Mouse (Mus musculus) CH12.LX (cell line): ENCODE measurements around the gene Mrps35. TPM values are rescaled to one million over a fixed set of nuclear protein-coding genes. Genes with fewer than 3 reads are reported as not detected.
A peak's percentile ranks its signal among the peaks of the same experiment; 100 is the strongest.

ENCODE experiments used
- DNase-seq: peaks from one replicate; pipeline ENCODE4 v3.0.0-alpha.2; 2013; ENCODE audit errors: extremely low read depth
- H3K27ac ChIP-seq: 2 replicates; pipeline ENCODE4 v1.5.1; 2012; ENCODE audit warnings: low read depth, mild to moderate bottlenecking, control low read depth, moderate library complexity; ENCODE audit not compliant: insufficient read depth
- H3K27me3 ChIP-seq: replicated peaks from 2 replicates; pipeline ENCODE3; 2012; ENCODE audit warnings: inconsistent platforms
- H3K36me3 ChIP-seq, 2 experiments: replicated peaks in 1 of 2; 2 replicates each; pipeline versions ENCODE3 to v1.6.1; 2012; ENCODE audit warnings: inconsistent platforms in 1 of 2, low read length in 1 of 2, mild to moderate bottlenecking in 1 of 2, mixed read lengths in 1 of 2, moderate library complexity in 1 of 2; ENCODE audit not compliant: control insufficient read depth in 1 of 2, insufficient read depth in 1 of 2
- H3K4me1 ChIP-seq, 2 experiments: 2 replicates each; pipeline ENCODE4 v1.6.1; 2012; ENCODE audit warnings: inconsistent platforms in 1 of 2, moderate library complexity in 1 of 2; ENCODE audit not compliant: insufficient read depth in 2 of 2, control insufficient read depth in 1 of 2
- H3K4me2 ChIP-seq: 2 replicates; pipeline ENCODE4 v1.6.1; 2012; ENCODE audit warnings: low read depth, mild to moderate bottlenecking, control low read depth; ENCODE audit not compliant: poor library complexity, insufficient read depth, severe bottlenecking
- H3K4me3 ChIP-seq, 3 experiments: fragments of 150-350 bp in 1 of 3; sonication (generic) in 1 of 3; replicated peaks in 1 of 3; 2 replicates each; pipeline versions ENCODE3 to v1.5.1; 2011 to 2012; ENCODE audit warnings: low read depth in 2 of 3, low read length in 2 of 3, mild to moderate bottlenecking in 2 of 3, moderate library complexity in 2 of 3, control low read depth in 1 of 3, improper control_type of control experiment in 1 of 3, inconsistent platforms in 1 of 3, mixed read lengths in 1 of 3; ENCODE audit not compliant: poor library complexity in 1 of 3
- H3K79me2 ChIP-seq: replicated peaks from 2 replicates; pipeline ENCODE4 v1.6.1; 2012; ENCODE audit warnings: mild to moderate bottlenecking, moderate library complexity; ENCODE audit not compliant: control insufficient read depth, poor library complexity, insufficient read depth, severe bottlenecking; ENCODE audit errors: extremely low read depth
- H3K9ac ChIP-seq: 2 replicates; pipeline ENCODE4 v1.6.1; 2012; ENCODE audit warnings: low read depth, mild to moderate bottlenecking, control low read depth, moderate library complexity; ENCODE audit not compliant: insufficient read depth
- H3K9me3 ChIP-seq: replicated peaks from 2 replicates; pipeline ENCODE3; 2012; ENCODE audit warnings: low read length, inconsistent platforms, mixed read lengths
- BHLHE40 ChIP-seq: IDR thresholded peaks from 2 replicates; pipeline ENCODE4 v1.6.1; 2011; ENCODE audit warnings: mild to moderate bottlenecking, low read depth, low read length, improper control_type of control experiment
- CHD1 ChIP-seq: IDR thresholded peaks from 2 replicates; pipeline ENCODE4 v1.6.1; 2012; ENCODE audit warnings: low read depth, low read length, improper control_type of control experiment, inconsistent platforms
- CHD2 ChIP-seq: IDR thresholded peaks from 2 replicates; pipeline ENCODE4 v1.6.1; 2011; ENCODE audit warnings: low read length, improper control_type of control experiment
- CTCF ChIP-seq, 2 experiments: IDR thresholded peaks in 1 of 2; conservative IDR thresholded peaks in 1 of 2; 2 replicates each; pipeline ENCODE4 v1.5.1; 2011 to 2012; ENCODE audit warnings: low read depth in 2 of 2, low read length in 2 of 2, improper control_type of control experiment in 1 of 2, inconsistent platforms in 1 of 2, mild to moderate bottlenecking in 1 of 2, moderate library complexity in 1 of 2
- E2F4 ChIP-seq: IDR thresholded peaks from 2 replicates; pipeline ENCODE4 v1.6.1; 2011; ENCODE audit warnings: low read depth, low read length, improper control_type of control experiment; ENCODE audit not compliant: insufficient replicate concordance
- ELF1 ChIP-seq: IDR thresholded peaks from 2 replicates; pipeline ENCODE4 v1.6.1; 2014; ENCODE audit warnings: low read depth, mild to moderate bottlenecking, inconsistent platforms, low read length, improper control_type of control experiment
- EP300 ChIP-seq: IDR thresholded peaks from 2 replicates; pipeline ENCODE4 v1.6.1; 2011; ENCODE audit warnings: low read length, improper control_type of control experiment
- ETS1 ChIP-seq: conservative IDR thresholded peaks from 2 replicates; pipeline ENCODE4 v1.6.1; 2012; ENCODE audit warnings: low read depth, mild to moderate bottlenecking, inconsistent platforms, low read length, improper control_type of control experiment, moderate library complexity
- GABPA ChIP-seq: IDR thresholded peaks from 2 replicates; pipeline ENCODE4 v1.6.1; 2012; ENCODE audit warnings: low read depth, low read length, improper control_type of control experiment, inconsistent platforms; ENCODE audit not compliant: insufficient replicate concordance
- HCFC1 ChIP-seq: IDR thresholded peaks from 2 replicates; pipeline ENCODE4 v1.6.1; 2012; ENCODE audit warnings: low read depth, mild to moderate bottlenecking, inconsistent platforms, low read length, improper control_type of control experiment
- IRF4 ChIP-seq: IDR thresholded peaks from 2 replicates; pipeline ENCODE4 v1.6.1; 2014; ENCODE audit warnings: low read depth, mild to moderate bottlenecking, inconsistent platforms, low read length, improper control_type of control experiment
- JUN ChIP-seq: IDR thresholded peaks from 2 replicates; pipeline ENCODE4 v1.6.1; 2011; ENCODE audit warnings: low read depth, mild to moderate bottlenecking, low read length, improper control_type of control experiment, moderate library complexity; ENCODE audit not compliant: insufficient read depth
- JUND ChIP-seq: conservative IDR thresholded peaks from 2 replicates; pipeline ENCODE4 v1.6.1; 2011; ENCODE audit warnings: low read depth, low read length, improper control_type of control experiment
- KAT2A ChIP-seq: IDR thresholded peaks from 2 replicates; pipeline ENCODE4 v1.6.1; 2012; ENCODE audit warnings: low read length, improper control_type of control experiment, inconsistent platforms; ENCODE audit not compliant: insufficient replicate concordance
- MAFK ChIP-seq: IDR thresholded peaks from 2 replicates; pipeline ENCODE4 v1.6.1; 2011; ENCODE audit warnings: low read length, improper control_type of control experiment; ENCODE audit not compliant: insufficient replicate concordance
- MAX ChIP-seq: IDR thresholded peaks from 2 replicates; pipeline ENCODE4 v1.6.1; 2011; ENCODE audit warnings: low read length, improper control_type of control experiment
- MAZ ChIP-seq: IDR thresholded peaks from 2 replicates; pipeline ENCODE4 v1.6.1; 2012; ENCODE audit warnings: low read depth, mild to moderate bottlenecking, inconsistent platforms, low read length, improper control_type of control experiment, moderate library complexity
- MEF2A ChIP-seq: IDR thresholded peaks from 2 replicates; pipeline ENCODE4 v1.6.1; 2014; ENCODE audit warnings: low read depth, mild to moderate bottlenecking, inconsistent platforms, low read length, improper control_type of control experiment, borderline replicate concordance
- MXI1 ChIP-seq: IDR thresholded peaks from 2 replicates; pipeline ENCODE4 v1.6.1; 2011; ENCODE audit warnings: mild to moderate bottlenecking, low read depth, low read length, improper control_type of control experiment
- MYC ChIP-seq: IDR thresholded peaks from 2 replicates; pipeline ENCODE4 v1.6.1; 2011; ENCODE audit warnings: low read depth, mild to moderate bottlenecking, improper control_type of control experiment, low read length
- NELFE ChIP-seq: IDR thresholded peaks from 2 replicates; pipeline ENCODE4 v1.6.1; 2011; ENCODE audit warnings: low read depth, low read length, improper control_type of control experiment
- PAX5 ChIP-seq: IDR thresholded peaks from 2 replicates; pipeline ENCODE4 v1.6.1; 2012; ENCODE audit warnings: low read length, inconsistent platforms, mixed read lengths
- POLR2A ChIP-seq: IDR thresholded peaks from 2 replicates; pipeline ENCODE4 v1.6.1; 2011; ENCODE audit warnings: low read depth, mild to moderate bottlenecking, improper control_type of control experiment, low read length
- POLR2AphosphoS2 ChIP-seq: IDR thresholded peaks from 2 replicates; pipeline ENCODE4 v1.6.1; 2011; ENCODE audit warnings: low read depth, low read length, improper control_type of control experiment
- RAD21 ChIP-seq: IDR thresholded peaks from 2 replicates; pipeline ENCODE4 v1.6.1; 2011; ENCODE audit warnings: low read depth, mild to moderate bottlenecking, low read length, improper control_type of control experiment, moderate library complexity
- RCOR1 ChIP-seq: conservative IDR thresholded peaks from 2 replicates; pipeline ENCODE4 v1.6.1; 2012; ENCODE audit warnings: low read depth, mild to moderate bottlenecking, inconsistent platforms, low read length, improper control_type of control experiment
- SIN3A ChIP-seq: IDR thresholded peaks from 2 replicates; pipeline ENCODE4 v1.6.1; 2012; ENCODE audit warnings: low read length, improper control_type of control experiment, inconsistent platforms
- SMC3 ChIP-seq: IDR thresholded peaks from 2 replicates; pipeline ENCODE4 v1.6.1; 2011; ENCODE audit warnings: low read depth, low read length, improper control_type of control experiment
- TBP ChIP-seq: conservative IDR thresholded peaks from 2 replicates; pipeline ENCODE4 v1.6.1; 2011; ENCODE audit warnings: low read depth, low read length, improper control_type of control experiment
- TCF12 ChIP-seq: IDR thresholded peaks from 2 replicates; pipeline ENCODE4 v1.6.1; 2014; ENCODE audit warnings: low read depth, mild to moderate bottlenecking, inconsistent platforms, low read length, improper control_type of control experiment
- UBTF ChIP-seq: IDR thresholded peaks from 2 replicates; pipeline ENCODE4 v1.6.1; 2012; ENCODE audit warnings: low read depth, mild to moderate bottlenecking, inconsistent platforms, low read length, improper control_type of control experiment, moderate library complexity
- USF1 ChIP-seq: IDR thresholded peaks from 2 replicates; pipeline ENCODE4 v1.6.1; 2014; ENCODE audit warnings: low read depth, mild to moderate bottlenecking, inconsistent platforms, low read length, improper control_type of control experiment
- USF2 ChIP-seq: conservative IDR thresholded peaks from 2 replicates; pipeline ENCODE4 v1.6.1; 2011; ENCODE audit warnings: low read depth, low read length, improper control_type of control experiment
- ZC3H11A ChIP-seq: IDR thresholded peaks from 2 replicates; pipeline ENCODE4 v1.6.1; 2012; ENCODE audit warnings: low read depth, mild to moderate bottlenecking, inconsistent platforms, low read length, improper control_type of control experiment
- ZKSCAN1 ChIP-seq: IDR thresholded peaks from 2 replicates; pipeline ENCODE4 v1.6.1; 2012; ENCODE audit warnings: low read depth, inconsistent platforms, low read length, improper control_type of control experiment, borderline replicate concordance
- ZMIZ1 ChIP-seq: IDR thresholded peaks from 2 replicates; pipeline ENCODE4 v1.6.1; 2012; ENCODE audit warnings: low read depth, mild to moderate bottlenecking, inconsistent platforms, low read length, improper control_type of control experiment
- ZNF384 ChIP-seq: IDR thresholded peaks from 2 replicates; pipeline ENCODE4 v1.6.1; 2012; ENCODE audit warnings: low read depth, low read length, improper control_type of control experiment, inconsistent platforms
- dilution Hi-C: fragments of 300-500 bp; cut with MboI; formaldehyde crosslinking; loops from 2 replicates; pipeline ENCODE4 v1.14.3; 2020; ENCODE audit warnings: low sequenced_read_pairs; ENCODE audit not compliant: extremely low pct_unique_long_range_greater_than_20kb, extremely low pct_ligation_motif_present
- in situ Hi-C: fragments of 300-500 bp; cut with MboI; formaldehyde crosslinking; loops from 3 replicates; pipeline ENCODE4 v1.14.3; 2019; ENCODE audit warnings: low sequenced_read_pairs, low pct_ligation_motif_present, low pct_unique_long_range_greater_than_20kb, mixed read lengths
- polyA plus RNA-seq: library from polyadenylated mRNA; unstranded; fragments of >175 nt; gene quantifications from 2 replicates; pipeline ENCODE4 v1.2.1, GENCODE M21; 2012; ENCODE audit warnings: low read depth; ENCODE audit not compliant: insufficient read length
- total RNA-seq, 2 experiments: library from RNA; depleted of rRNA; stranded (reverse); fragments of 300-350 nt in 1 of 2; fragments of >200 nt in 1 of 2; gene quantifications; 2 replicates each; pipeline ENCODE4 v1.2.3; 2012 to 2014

Mrps35 gene
- total RNA-seq (2012; rRNA removed) (84.2 and 86.1 TPM in 2 replicates), total RNA-seq (2014; rRNA removed) (36.6 and 58.4 TPM in 2 replicates), polyA plus RNA-seq (141 and 194 TPM in 2 replicates)

DNA sequence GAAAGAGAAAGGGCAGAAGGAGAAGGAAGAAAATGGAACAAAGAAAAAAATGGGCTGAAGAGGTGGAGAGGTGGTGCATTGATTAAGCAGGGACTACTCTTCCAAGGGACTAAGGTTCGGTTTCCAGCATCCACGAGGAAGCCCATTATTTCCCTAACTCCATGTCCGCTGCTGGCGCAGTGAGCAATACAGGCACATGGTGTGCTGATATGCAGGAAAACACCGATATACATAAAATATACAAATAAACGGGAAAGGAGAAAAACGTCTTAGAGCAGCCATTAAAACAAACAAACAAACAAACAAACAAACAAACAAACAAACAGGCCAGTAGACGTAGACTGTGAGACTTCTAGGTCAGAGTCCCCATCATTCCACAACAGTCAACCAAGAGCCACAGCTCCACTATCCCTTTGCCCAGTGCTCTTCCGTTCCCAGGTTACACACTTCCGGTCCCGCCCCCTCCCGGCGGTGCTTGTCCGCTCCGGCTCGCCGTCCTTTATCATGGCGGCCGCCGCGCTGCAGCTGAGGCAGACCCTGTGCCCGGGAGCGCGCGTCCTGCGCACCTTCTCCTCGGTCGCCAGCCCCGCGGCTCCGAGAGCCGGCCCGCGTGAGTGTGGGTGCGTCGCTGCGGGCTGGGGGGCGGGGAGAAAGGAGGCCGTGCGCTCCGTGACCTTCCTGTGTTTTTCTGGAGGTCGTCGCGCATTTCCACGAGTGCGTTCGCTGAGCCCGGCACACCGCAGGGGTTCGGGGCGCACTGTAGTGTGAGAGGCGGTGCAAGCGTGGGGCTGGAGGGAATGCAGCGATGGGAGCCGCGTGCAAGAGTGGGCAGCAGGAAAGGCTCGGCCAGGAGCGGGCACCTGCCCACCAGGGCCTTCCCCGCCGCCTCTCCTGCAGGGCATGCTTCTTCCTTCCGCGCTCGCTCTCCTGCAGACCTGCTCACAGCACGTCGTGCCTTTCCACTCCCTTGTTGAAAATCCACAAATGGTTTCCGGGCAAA, at the start of gene Mrps35:
Gene Mrps35 (plus strand): TSS at position 474 of the 1,000 bp plus-strand sequence.
- H3K4me1 ChIP-seq = peaks cover 9 to 20% of the 10 kb centered on the region in 2 experiments
- H3K36me3 ChIP-seq = peaks cover 18 to 26% of the 10 kb centered on the region in 2 experiments
- peak within 1 kb of the TSS; percentile 1; the same call in 1 of the 2 replicates for H3K27ac ChIP-seq
- peak; percentile 91 for DNase-seq
- peaks cover 2% of the 10 kb centered on the region for H3K9me3 ChIP-seq
- peaks cover 28% of the 10 kb centered on the region for H3K79me2 ChIP-seq
- peak within 1 kb of the TSS; percentile 80 for H3K9ac ChIP-seq
- dilution Hi-C loops = no loop called here
- H3K4me2 ChIP-seq = peak within 1 kb of the TSS; percentile 91
- in situ Hi-C loops = no loop called here
- no peaks in the 10 kb centered on the region for H3K27me3 ChIP-seq
- H3K4me3 ChIP-seq = peak within 1 kb of the TSS; percentile 86 to 97 (median 97)
- TF ChIP-seq MAZ (0 out of 2 replicates have a peak, but pooled peaks have one; percentile 57), IRF4 (peak; percentile 58; the same call in 1 of the 2 replicates), ZKSCAN1 (no peak), MXI1 (peak; percentile 41; the same call in 1 of the 2 replicates), UBTF (no peak), MEF2A (peak; percentile 77), TCF12 (peak; percentile 92), GABPA (no peak), RAD21 (no peak), ZC3H11A (no peak), CHD1 (peak; percentile 80; the same call in 1 of the 2 replicates), JUN (no peak), ZNF384 (no peak), MYC (peak; percentile 83), SMC3 (no peak; the same call in 1 of the 2 replicates), POLR2A (peak; percentile 93), SIN3A (peak; percentile 62), EP300 (no peak), HCFC1 (peak; percentile 86), MAFK (no peak), MAX (peak; percentile 71; the same call in 1 of the 2 replicates), USF2 (no peak), ELF1 (peak; percentile 88), POLR2AphosphoS2 (peak; percentile 66; the same call in 1 of the 2 replicates), USF1 (no peak), PAX5 (no peak), KAT2A (peak; percentile 77; the same call in 1 of the 2 replicates), RCOR1 (no peak; the same call in 1 of the 2 replicates), ETS1 (no peak), E2F4 (no peak), BHLHE40 (no peak), TBP (peak; percentile 87), CTCF (conservative IDR thresholded peaks at IDR 0.05 in 1 of 2, IDR thresholded peaks at IDR 0.05 in 1 of 2; ENCODE audit: low read depth in 2 of 2, low read length in 2 of 2) (no peak), CHD2 (no peak), JUND (no peak; the same call in 1 of the 2 replicates), NELFE (peak; percentile 90), ZMIZ1 (peak; percentile 73; the same call in 1 of the 2 replicates)
